Mouse (Mus musculus) midbrain, postnatal 0 days (tissue): Measurements from ENCODE around the gene Gm20696. TPM values are rescaled to one million over a fixed set of nuclear protein-coding genes. Genes with fewer than 3 reads are reported as not detected.
A peak's percentile ranks its signal among the peaks of the same experiment; 100 is the strongest.

Experiments used
- ATAC-seq: fragments of 200-750 bp; cut with Nextera tagmentation; 2 replicates; pipeline ENCODE4 v1.8.0; 2017; ENCODE audit warnings: moderate number of reproducible peaks, mild to moderate bottlenecking, moderate TSS enrichment, moderate library complexity; ENCODE audit not compliant: low FRiP score
- DNase-seq: peaks from one replicate; pipeline ENCODE4 v3.0.0-alpha.2; 2015; ENCODE audit warnings: low spot score
- H3K27ac ChIP-seq: fragments of 300-500 bp; sonication (generic); 2 replicates; pipeline ENCODE4 v1.5.1; 2014; ENCODE audit warnings: low read depth, mild to moderate bottlenecking, low read length, mixed read lengths
- H3K27me3 ChIP-seq: fragments of 300-500 bp; sonication (generic); 2 replicates; pipeline ENCODE4 v1.6.1; 2014; ENCODE audit warnings: low read length, control low read depth, mixed read lengths; ENCODE audit not compliant: insufficient read depth
- H3K36me3 ChIP-seq: fragments of 300-500 bp; sonication (generic); 2 replicates; pipeline ENCODE4 v1.6.1; 2014; ENCODE audit warnings: low read length, control low read depth, mixed read lengths; ENCODE audit not compliant: insufficient read depth
- H3K4me1 ChIP-seq: fragments of 300-500 bp; sonication (generic); 2 replicates; pipeline ENCODE4 v1.6.1; 2014; ENCODE audit warnings: mild to moderate bottlenecking, control low read depth, antibody characterized with exemption, low read length, mixed read lengths; ENCODE audit not compliant: insufficient read depth
- H3K4me2 ChIP-seq: fragments of 300-500 bp; sonication (generic); 2 replicates; pipeline ENCODE4 v1.6.1; 2014; ENCODE audit warnings: low read depth, mild to moderate bottlenecking, low read length, mixed read lengths; ENCODE audit not compliant: poor library complexity, severe bottlenecking
- H3K4me3 ChIP-seq: fragments of 300-500 bp; sonication (generic); 2 replicates; pipeline ENCODE4 v1.5.1; 2014; ENCODE audit warnings: low read depth, mild to moderate bottlenecking, low read length, moderate library complexity
- H3K9ac ChIP-seq: fragments of 300-500 bp; sonication (generic); replicated peaks from 2 replicates; pipeline ENCODE4 v1.6.1; 2014; ENCODE audit warnings: mild to moderate bottlenecking, low read length, moderate library complexity, mixed read lengths; ENCODE audit not compliant: poor library complexity, severe bottlenecking
- H3K9me3 ChIP-seq: fragments of 300-500 bp; sonication (generic); 2 replicates; pipeline ENCODE4 v1.6.1; 2016; ENCODE audit warnings: low read length, control low read depth
- CTCF ChIP-seq: IDR thresholded peaks from 2 replicates; pipeline ENCODE4 v1.5.1; 2016; ENCODE audit warnings: antibody characterized with exemption, mild to moderate bottlenecking
- WGBS: fragments of 180-500 bp; shearing (Covaris S2); extraction: QIAGEN DNeasy Blood & Tissue Kit; methylation state at CpG from one replicate; pipeline ENCODE4 v1.1.7; 2014; 5-methylcytosine and 5-hydroxymethylcytosine counted together
- polyA plus RNA-seq: library from polyadenylated mRNA; unstranded; fragments of >200 nt; fragmentation: Nextera tagmentation; extraction: Ambion mirVana; gene quantifications from 2 replicates; pipeline ENCODE4 v1.2.1, GENCODE M21; 2015
- total RNA-seq: library from RNA; depleted of rRNA; stranded (reverse); fragments of >200 nt; gene quantifications from 2 replicates; pipeline ENCODE4 v1.2.3, GENCODE M21; 2014

The Gm20696 gene
- total and polyA plus RNA-seq, 2 experiments from 2014 or later, result 1.1 to 2.9 TPM

DNA sequence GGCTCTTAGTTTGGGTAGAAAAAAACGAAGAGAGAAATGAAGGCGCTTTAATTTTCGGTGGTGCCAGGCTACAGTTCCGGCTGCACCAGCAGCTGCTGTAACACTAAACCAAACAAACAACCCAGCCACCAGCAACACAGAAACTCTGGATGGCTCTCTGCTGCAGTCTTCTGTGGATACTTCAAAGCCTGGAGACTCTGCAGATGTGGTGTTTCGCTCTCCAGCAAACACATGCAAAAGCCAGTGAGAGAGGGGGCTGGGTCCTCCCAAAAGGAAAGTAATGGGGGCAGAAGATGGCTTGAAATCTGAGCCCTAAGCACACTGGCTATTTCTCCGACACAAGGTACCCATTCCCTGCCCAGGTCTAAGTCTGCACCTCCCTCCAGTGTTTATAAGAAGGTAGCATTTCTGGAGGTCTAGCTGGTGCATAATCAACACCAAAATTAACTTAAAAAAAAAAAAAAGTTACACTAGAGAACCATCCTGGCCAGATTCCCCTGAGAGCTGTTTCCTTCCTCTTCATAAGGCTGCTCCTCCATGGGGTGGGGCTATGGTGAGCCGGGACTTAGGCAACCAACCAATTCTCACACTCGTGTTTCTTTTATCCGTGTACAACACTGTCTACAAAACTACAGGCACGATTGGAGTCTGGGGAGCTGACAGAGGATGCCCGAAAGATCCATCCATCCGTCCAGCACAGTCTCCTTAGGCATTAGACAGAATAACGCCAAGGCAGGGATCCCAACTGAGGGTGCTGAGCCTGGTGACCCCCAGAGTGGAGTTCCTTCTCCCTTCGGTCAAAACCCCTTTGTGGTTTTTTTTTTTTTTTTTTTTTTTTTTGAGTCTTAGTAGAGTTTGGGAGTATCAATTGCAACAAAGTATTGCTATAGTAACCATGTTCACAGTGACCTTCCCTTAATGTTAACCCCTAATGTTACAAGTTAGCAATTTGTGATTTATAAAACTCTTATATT lies 55.9 kb downstream of the Gm20696 start:
- Histone ChIP-seq H3K9ac (no peak overlapping the region), H3K27me3 (no peaks in the 10 kb centered on the region), H3K4me1 (peaks cover 2% of the 10 kb centered on the region; the same call in 1 of the 2 replicates), H3K4me3 (no peak overlapping the region), H3K27ac (no peak overlapping the region), H3K9me3 (no peaks in the 10 kb centered on the region), H3K36me3 (no peaks in the 10 kb centered on the region), H3K4me2 (no peak overlapping the region)
- WGBS, result 59% methylated on average over 14 of the region's 14 CpGs
- no peak for TF ChIP-seq CTCF
- ATAC-seq (no peak), DNase-seq (no peak)

DNA sequence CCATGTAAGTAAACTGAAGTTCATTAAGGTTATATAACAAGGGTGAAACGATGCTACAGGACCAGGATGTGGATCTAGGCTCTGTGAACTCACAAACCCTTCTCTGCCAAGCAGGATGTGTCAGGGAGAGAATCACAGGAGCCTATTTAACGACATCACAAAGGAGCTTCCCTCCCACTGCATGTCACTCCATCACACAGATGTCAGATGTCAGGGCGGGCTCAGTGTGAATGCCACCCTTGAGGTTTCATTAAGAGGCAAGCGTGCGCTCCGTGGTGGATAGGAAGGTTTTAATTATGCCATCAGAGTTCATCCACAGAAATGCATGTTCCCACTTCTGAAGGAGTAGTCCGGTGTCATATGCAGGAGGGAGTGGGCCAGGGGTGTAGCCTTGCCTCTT lies 60.5 kb downstream of the Gm20696 start:
- Histone ChIP-seq H3K27ac (no peak overlapping the region), H3K4me1 (no peaks in the 10 kb centered on the region), H3K9me3 (no peaks in the 10 kb centered on the region), H3K27me3 (no peaks in the 10 kb centered on the region), H3K4me3 (no peak overlapping the region), H3K9ac (no peak overlapping the region), H3K36me3 (no peaks in the 10 kb centered on the region), H3K4me2 (no peak overlapping the region)
- TF ChIP-seq CTCF, result no peak
- ATAC-seq (no peak), DNase-seq (no peak)
- 52% methylated on average over 7 of the region's 7 CpGs for whole genome bisulfite sequencing

DNA sequence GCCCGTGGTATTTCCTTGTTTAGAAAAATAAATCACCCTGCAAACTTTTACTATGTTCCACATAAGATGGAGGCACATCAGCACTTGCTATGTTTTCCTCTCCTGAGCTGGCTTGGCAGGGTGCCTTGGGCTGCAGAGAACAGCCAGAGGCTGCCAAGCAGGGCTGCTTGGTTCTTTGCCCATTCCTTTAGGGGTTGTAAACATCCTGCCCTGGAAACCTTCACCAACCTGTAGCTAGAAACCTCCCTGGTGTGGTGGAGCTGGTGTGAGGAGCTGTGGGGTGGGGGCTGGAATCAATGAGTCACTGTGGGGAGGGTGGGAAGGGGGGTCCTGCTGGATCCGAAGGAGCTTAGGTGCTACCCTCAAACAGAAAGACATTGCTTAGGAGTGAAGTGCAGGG lies 61.8 kb downstream of the Gm20696 start:
- no peaks in the 10 kb centered on the region for H3K27me3 ChIP-seq
- H3K9ac ChIP-seq, result no peak overlapping the region
- no peak overlapping the region for H3K4me3 ChIP-seq
- H3K4me2 ChIP-seq, result no peak overlapping the region
- no peaks in the 10 kb centered on the region for H3K4me1 ChIP-seq
- no peak overlapping the region for H3K27ac ChIP-seq
- WGBS, result 78% methylated on average over 2 of the region's 2 CpGs
- H3K9me3 ChIP-seq, result no peaks in the 10 kb centered on the region
- TF ChIP-seq CTCF, result no peak
- H3K36me3 ChIP-seq, result no peaks in the 10 kb centered on the region
- ATAC-seq (no peak), DNase-seq (peak; percentile 60)

DNA sequence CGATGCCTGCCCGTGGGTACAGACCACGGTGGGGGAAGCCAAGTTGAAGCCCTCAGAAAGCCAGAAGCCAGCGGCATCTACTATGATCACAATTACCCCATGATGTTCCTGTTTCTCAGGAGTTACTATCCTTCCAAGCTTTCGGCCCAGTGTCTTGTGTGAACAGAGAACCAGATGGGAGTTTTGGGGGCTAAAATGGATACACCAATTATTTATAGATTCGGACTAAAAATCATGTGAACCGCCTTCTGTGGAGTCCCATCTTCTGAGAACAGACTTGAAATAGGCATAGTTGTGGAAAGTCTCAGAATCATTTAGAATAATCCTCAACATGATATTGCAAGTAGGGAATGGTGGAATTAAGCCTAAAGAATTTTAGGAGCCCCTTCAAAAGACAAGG lies 64.2 kb downstream of the Gm20696 start:
- ATAC-seq, result no peak
- Histone ChIP-seq H3K27me3 (no peaks in the 10 kb centered on the region), H3K4me1 (no peaks in the 10 kb centered on the region), H3K4me3 (no peak overlapping the region), H3K9ac (no peak overlapping the region), H3K9me3 (no peaks in the 10 kb centered on the region), H3K27ac (no peak overlapping the region), H3K36me3 (no peaks in the 10 kb centered on the region), H3K4me2 (no peak overlapping the region)
- WGBS, result 91% methylated on average over 7 of the region's 7 CpGs
- TF ChIP-seq CTCF, result no peak
- DNase-seq, result no peak

DNA sequence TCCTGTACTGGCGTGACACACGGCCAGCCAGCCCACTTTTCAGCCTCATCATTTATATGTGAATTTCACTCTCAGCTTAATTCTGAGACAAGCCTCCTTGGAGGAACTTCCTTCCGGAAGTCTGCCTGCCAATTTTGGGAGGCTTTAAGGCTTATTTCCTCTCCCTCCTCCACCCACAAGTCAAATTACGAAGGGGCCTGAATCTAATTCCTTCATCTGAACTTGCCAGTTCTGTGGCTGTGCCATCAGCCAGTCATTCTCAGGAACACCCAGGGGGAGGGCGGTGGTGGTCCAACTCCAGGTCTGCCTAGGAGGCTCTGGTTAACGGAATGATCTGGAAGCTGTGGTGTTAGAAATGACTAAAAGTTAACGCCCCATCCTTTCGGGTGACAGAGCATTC lies 65.7 kb downstream of the Gm20696 start:
- 80% methylated on average over 8 of the region's 8 CpGs for WGBS
- DNase-seq, result no peak

DNA sequence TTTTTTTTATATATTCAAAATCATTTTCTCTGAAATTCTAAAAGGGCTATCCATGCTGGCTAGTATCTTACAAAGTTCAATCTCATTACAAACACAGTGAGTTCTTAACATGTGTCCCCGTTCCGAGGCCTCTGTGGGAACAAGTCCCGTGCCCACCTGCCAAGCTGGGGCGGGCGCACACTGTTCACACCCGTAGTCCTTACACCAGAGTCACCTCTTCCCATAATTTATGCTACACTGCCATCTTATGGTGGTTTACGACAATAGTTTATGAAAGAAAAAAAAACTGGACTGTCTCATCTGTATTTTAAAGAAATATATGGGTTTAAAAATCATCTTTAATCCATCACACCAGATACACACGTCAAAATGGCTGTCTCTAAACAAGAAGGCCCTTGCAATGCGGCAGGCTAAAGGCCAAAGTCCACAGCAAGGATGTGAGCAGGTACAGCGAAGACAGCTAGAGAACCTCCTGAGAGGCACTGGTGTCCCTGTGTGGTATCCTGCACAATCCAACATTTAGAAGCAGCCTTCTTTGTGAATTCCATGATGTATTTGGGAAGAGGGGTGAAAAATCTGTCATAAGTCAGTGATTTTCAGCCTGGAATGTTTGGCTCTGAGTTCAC lies 66.3 kb downstream of the Gm20696 start:
- Histone ChIP-seq H3K9ac (no peak overlapping the region), H3K9me3 (no peaks in the 10 kb centered on the region), H3K4me1 (no peaks in the 10 kb centered on the region), H3K36me3 (no peaks in the 10 kb centered on the region), H3K4me2 (peak overlapping the region; percentile 39), H3K27ac (no peak overlapping the region), H3K4me3 (no peak overlapping the region), H3K27me3 (no peaks in the 10 kb centered on the region)
- peak; percentile 58; the same call in 1 of the 2 replicates for ATAC-seq
- TF ChIP-seq CTCF, result peak; percentile 80
- WGBS, result 24% methylated on average over 10 of the region's 10 CpGs
- DNase-seq, result peak; percentile 86

More for the DNA sequence above, 65.7 kb downstream of the Gm20696 start:
- H3K27ac ChIP-seq, result no peak overlapping the region
- H3K36me3 ChIP-seq, result no peaks in the 10 kb centered on the region
- H3K4me3 ChIP-seq, result no peak overlapping the region
- TF ChIP-seq CTCF, result no peak
- ATAC-seq, result no peak
- H3K27me3 ChIP-seq, result no peaks in the 10 kb centered on the region
- no peak overlapping the region for H3K4me2 ChIP-seq
- no peaks in the 10 kb centered on the region for H3K4me1 ChIP-seq
- H3K9me3 ChIP-seq, result no peaks in the 10 kb centered on the region
- no peak overlapping the region for H3K9ac ChIP-seq
